Mouse (Mus musculus) cortical plate, adult 2 months (tissue): Measurements from ENCODE around the gene St8sia2. TPM values are rescaled to one million over a fixed set of nuclear protein-coding genes. Genes with fewer than 3 reads are reported as not detected.

Experiments used
- H3K27ac ChIP-seq: fragments of 200-500 bp; 2 replicates; pipeline ENCODE4 v1.5.1; 2012; ENCODE audit warnings: low read length, control low read depth, inconsistent platforms; ENCODE audit not compliant: insufficient read depth
- H3K4me1 ChIP-seq: fragments of 200-500 bp; 2 replicates; pipeline ENCODE4 v1.6.1; 2011; ENCODE audit warnings: low read length; ENCODE audit not compliant: control insufficient read depth, insufficient read depth
- H3K4me3 ChIP-seq: fragments of 200-500 bp; 2 replicates; pipeline ENCODE4 v1.5.1; 2011; ENCODE audit warnings: mild to moderate bottlenecking, low read length, control low read depth; ENCODE audit not compliant: insufficient read depth
- CTCF ChIP-seq: fragments of 200-500 bp; IDR thresholded peaks from 2 replicates; pipeline ENCODE4 v1.5.1; 2011; ENCODE audit warnings: mild to moderate bottlenecking, control low read depth, low read length; ENCODE audit not compliant: insufficient read depth; ENCODE audit errors: extremely low read depth
- POLR2A ChIP-seq: fragments of 200-500 bp; IDR thresholded peaks from 2 replicates; pipeline ENCODE4 v1.6.1; 2011; ENCODE audit warnings: mild to moderate bottlenecking, low read length, control low read depth; ENCODE audit not compliant: insufficient read depth; ENCODE audit errors: extremely low read depth
- polyA plus RNA-seq: library from polyadenylated mRNA; depleted of rRNA; stranded (reverse); fragments of >200 nt; gene quantifications from 2 replicates; pipeline ENCODE4 v1.2.3, GENCODE M21; 2012

Gene St8sia2
- polyA plus RNA-seq, 1 experiment = 1.7 TPM

- H3K27ac ChIP-seq = no peak overlapping the region
- no peak for TF ChIP-seq CTCF
- TF ChIP-seq POLR2A = no peak
- no peak overlapping the region for H3K4me3 ChIP-seq
- H3K4me1 ChIP-seq = no peaks in the 10 kb centered on the region
Measured at GRCm38 (mm10) chr7:73935703-73936102, 77.8 kb downstream of the St8sia2 start.

- Histone ChIP-seq H3K27ac (no peak overlapping the region), H3K4me1 (no peaks in the 10 kb centered on the region), H3K4me3 (no peak overlapping the region)
- TF ChIP-seq POLR2A (no peak), CTCF (no peak)
Measured at GRCm38 (mm10) chr7:73933036-73933435, 80.5 kb downstream of the St8sia2 start.

GRCm38 (mm10) chr7:73920921-73921485 is 92.5 kb downstream of the St8sia2 start:
- no peak overlapping the region for H3K4me3 ChIP-seq
- H3K27ac ChIP-seq = no peak overlapping the region
- TF ChIP-seq POLR2A = no peak
- H3K4me1 ChIP-seq = peaks cover 2% of the 10 kb centered on the region

GRCm38 (mm10) chr7:73917633-73918311 is 95.7 kb downstream of the St8sia2 start:
- no peak overlapping the region for H3K27ac ChIP-seq
- peaks cover 2% of the 10 kb centered on the region for H3K4me1 ChIP-seq
- H3K4me3 ChIP-seq = no peak overlapping the region
- no peak for TF ChIP-seq POLR2A
- no peak for TF ChIP-seq CTCF

GRCm38 (mm10) chr7:73911899-73912298 is 101.6 kb downstream of the St8sia2 start:
- Histone ChIP-seq H3K4me3 (no peak overlapping the region), H3K27ac (no peak overlapping the region), H3K4me1 (no peaks in the 10 kb centered on the region)
- no peak for TF ChIP-seq CTCF
- no peak for TF ChIP-seq POLR2A

- Histone ChIP-seq H3K4me3 (no peak overlapping the region), H3K4me1 (no peaks in the 10 kb centered on the region), H3K27ac (no peak overlapping the region)
- TF ChIP-seq CTCF (no peak), POLR2A (no peak)
Measured at GRCm38 (mm10) chr7:73910843-73911242, 102.6 kb downstream of the St8sia2 start.

- TF ChIP-seq POLR2A = no peak
- no peak for TF ChIP-seq CTCF
- no peaks in the 10 kb centered on the region for H3K4me1 ChIP-seq
- no peak overlapping the region for H3K4me3 ChIP-seq
- H3K27ac ChIP-seq = no peak overlapping the region
Measured at GRCm38 (mm10) chr7:73909432-73910205, 103.9 kb downstream of the St8sia2 start.

- Histone ChIP-seq H3K4me1 (no peaks in the 10 kb centered on the region), H3K4me3 (no peak overlapping the region), H3K27ac (no peak overlapping the region)
- TF ChIP-seq POLR2A (no peak), CTCF (no peak)
Measured at GRCm38 (mm10) chr7:73894506-73894905, 119.0 kb downstream of the St8sia2 start.

GRCm38 (mm10) chr7:73891830-73892229 is 121.7 kb downstream of the St8sia2 start:
- TF ChIP-seq POLR2A = no peak
- TF ChIP-seq CTCF = no peak
- Histone ChIP-seq H3K4me1 (no peaks in the 10 kb centered on the region), H3K4me3 (no peak overlapping the region), H3K27ac (no peak overlapping the region)

GRCm38 (mm10) chr7:73890891-73891610 is 122.4 kb downstream of the St8sia2 start:
- Histone ChIP-seq H3K4me1 (no peaks in the 10 kb centered on the region), H3K4me3 (no peak overlapping the region), H3K27ac (no peak overlapping the region)
- TF ChIP-seq POLR2A (no peak), CTCF (no peak)
